Mouse (Mus musculus) cerebellum, adult 2 months (tissue): ENCODE measurements around the gene Aurkb. TPM values are rescaled to one million over a fixed set of nuclear protein-coding genes. Genes with fewer than 3 reads are reported as not detected.

Source experiments
- DNase-seq, 2 experiments: peaks; one replicate each; pipeline ENCODE4 v3.0.0; 2021
- H3K27ac ChIP-seq: fragments of 200-500 bp; 2 replicates; pipeline ENCODE4 v1.5.1; 2012; ENCODE audit warnings: low read length, control low read depth, inconsistent platforms; ENCODE audit not compliant: insufficient read depth
- H3K27me3 ChIP-seq: fragments of 200-500 bp; 2 replicates; pipeline ENCODE4 v1.6.1; 2012; ENCODE audit warnings: inconsistent platforms, mild to moderate bottlenecking, low read length, moderate library complexity; ENCODE audit not compliant: control insufficient read depth, insufficient read depth
- H3K4me1 ChIP-seq: fragments of 200-500 bp; 2 replicates; pipeline ENCODE4 v1.6.1; 2011; ENCODE audit warnings: low read length; ENCODE audit not compliant: control insufficient read depth, insufficient read depth
- H3K4me3 ChIP-seq: fragments of 200-500 bp; replicated peaks from 2 replicates; pipeline ENCODE3; 2011; ENCODE audit warnings: mild to moderate bottlenecking, low read depth, low read length, control low read depth; ENCODE audit not compliant: insufficient read depth
- CTCF ChIP-seq: fragments of 200-500 bp; IDR thresholded peaks from 2 replicates; pipeline ENCODE4 v1.5.1; 2011; ENCODE audit warnings: low read depth, mild to moderate bottlenecking, control low read depth, low read length, moderate library complexity, borderline replicate concordance; ENCODE audit not compliant: insufficient read depth
- POLR2A ChIP-seq: fragments of 200-500 bp; IDR thresholded peaks from 2 replicates; pipeline ENCODE4 v1.6.1; 2011; ENCODE audit warnings: low read length, control low read depth, borderline replicate concordance; ENCODE audit not compliant: insufficient read depth
- WGBS: fragments of 180-500 bp; shearing (Covaris S2); methylation state at CpG from one replicate; pipeline ENCODE4 v1.1.7; 2018; 5-methylcytosine and 5-hydroxymethylcytosine counted together
- polyA plus RNA-seq: library from polyadenylated mRNA; depleted of rRNA; stranded (reverse); fragments of >200 nt; gene quantifications from 2 replicates; pipeline ENCODE4 v1.2.3, GENCODE M21; 2012

Gene Aurkb
- polyA plus RNA-seq, 1 experiment: 0.51 TPM

DNA sequence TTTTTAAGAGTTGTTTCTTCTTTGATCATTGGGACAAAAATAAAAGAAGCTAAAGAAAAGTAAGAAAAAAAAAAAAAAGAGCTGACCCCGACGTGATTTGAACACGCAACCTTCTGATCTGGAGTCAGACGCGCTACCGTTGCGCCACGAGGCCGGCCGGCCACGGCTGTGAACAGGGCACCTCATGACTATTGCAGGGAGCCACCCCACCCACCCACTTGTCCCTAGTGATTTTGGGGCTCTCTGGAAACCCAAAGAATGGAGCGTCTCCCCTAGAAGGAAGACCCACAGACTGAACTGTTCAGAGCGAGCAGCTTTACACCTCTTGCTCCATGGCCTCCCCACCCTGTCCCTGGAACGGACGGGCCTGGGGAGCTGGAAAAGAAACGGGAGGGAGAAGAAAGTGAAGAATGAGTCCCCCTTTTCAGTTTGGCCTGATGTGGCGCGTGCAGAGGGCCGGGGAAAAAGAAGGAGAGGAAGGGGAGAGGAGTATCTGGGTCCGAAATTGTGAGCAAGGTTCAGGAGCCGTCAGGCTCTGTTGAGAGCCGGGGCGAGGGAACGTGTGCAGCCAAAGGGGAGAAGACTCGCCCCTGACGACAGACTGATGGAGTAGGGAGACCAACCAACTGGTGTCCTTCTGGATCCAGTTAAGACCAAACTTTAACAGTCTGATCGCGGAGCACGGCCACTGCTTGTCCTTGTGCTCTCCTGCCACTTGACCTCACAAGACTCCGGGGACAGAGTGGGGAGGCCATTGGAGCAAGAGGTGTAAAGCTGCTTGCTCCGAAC, 18.2 kb downstream of the Aurkb start:
- TF ChIP-seq POLR2A (0 out of 2 replicates have a peak, but pooled peaks have one; percentile 13), CTCF (no peak)
- Histone ChIP-seq H3K27ac (0 out of 2 replicates have a peak overlapping the region, but pooled peaks have one; percentile 2), H3K4me3 (peak overlapping the region; percentile 95), H3K27me3 (no peaks in the 10 kb centered on the region), H3K4me1 (peaks cover 4% of the 10 kb centered on the region; the same call in 1 of the 2 replicates)
- peak; percentile 71 to 86 for DNase-seq
- under 1% methylated on average over 31 of the region's 31 CpGs for WGBS

DNA sequence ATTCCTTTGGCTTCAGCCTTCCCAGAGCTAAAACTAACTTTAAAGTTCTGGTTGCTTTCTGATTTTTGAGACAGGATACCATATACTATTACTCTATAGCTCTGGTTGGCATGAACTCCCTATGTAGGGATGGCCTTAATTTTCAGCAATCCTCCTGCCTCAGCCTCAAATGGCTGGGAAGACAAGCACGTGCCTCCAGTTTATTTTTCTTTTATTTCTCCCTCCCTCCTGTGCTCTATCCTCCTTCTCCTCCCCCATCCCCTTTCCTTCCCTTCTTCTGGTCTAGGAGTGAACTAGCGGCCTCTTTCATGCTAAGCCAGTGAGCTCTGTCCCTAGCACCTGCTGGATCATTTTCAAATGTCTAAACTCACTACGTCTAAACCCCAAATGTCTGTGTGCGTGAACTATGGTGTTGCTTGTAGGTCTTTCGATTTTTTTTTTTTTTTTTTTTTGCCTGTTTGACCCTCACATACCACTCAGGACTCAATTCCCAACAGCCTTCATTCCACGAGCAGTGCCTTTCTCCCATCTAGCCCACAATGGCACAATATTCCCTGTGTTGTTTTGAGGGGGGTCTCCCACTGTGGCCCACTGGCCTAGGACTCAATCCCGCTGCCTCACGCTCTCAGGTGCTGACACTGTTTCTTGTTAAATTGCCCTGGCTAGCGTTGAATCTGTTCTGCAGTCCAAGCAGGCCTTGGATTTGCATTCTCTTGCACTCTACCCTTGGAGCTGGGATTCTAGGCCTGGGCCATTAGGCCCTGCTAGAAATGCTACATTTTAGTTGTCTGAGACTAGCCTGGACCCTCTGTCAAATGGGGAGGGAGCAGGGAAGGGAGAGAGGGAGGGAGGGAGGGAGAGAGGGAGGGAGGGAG, 19.0 kb downstream of the Aurkb start:
- no peak for DNase-seq
- peak overlapping the region; percentile 95 for H3K4me3 ChIP-seq
- TF ChIP-seq CTCF (no peak), POLR2A (no peak)
- H3K27me3 ChIP-seq: no peaks in the 10 kb centered on the region
- peaks cover 4% of the 10 kb centered on the region; the same call in 1 of the 2 replicates for H3K4me1 ChIP-seq
- WGBS: 67% methylated on average over 9 of the region's 9 CpGs
- H3K27ac ChIP-seq: no peak overlapping the region

DNA sequence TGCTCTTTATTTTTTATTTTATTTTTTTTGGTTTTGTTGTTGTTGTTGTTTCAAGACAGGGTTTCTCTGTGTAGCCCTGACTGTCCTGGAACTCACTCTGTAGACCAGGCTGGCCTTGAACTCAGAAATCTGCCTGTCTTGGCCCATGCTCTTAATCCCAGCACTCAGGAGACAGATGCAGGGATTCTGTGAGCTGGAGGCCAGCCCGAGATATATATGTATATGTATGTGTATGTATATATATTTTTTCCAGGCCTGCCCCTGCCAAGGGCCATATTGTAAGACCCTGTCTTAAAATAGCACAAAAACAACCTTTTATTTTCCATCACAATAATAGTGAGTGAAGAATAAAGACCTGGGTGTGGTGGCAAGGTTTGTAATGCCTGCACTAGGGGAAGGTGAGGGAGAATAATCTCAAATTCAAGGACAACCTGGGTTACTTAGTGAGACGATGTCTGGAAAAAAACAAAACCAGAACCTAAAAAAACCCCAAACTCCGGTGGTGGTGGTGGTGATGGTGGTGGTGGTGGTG, 20.0 kb downstream of the Aurkb start:
- Histone ChIP-seq H3K4me3 (no peak overlapping the region), H3K4me1 (peaks cover 4% of the 10 kb centered on the region; the same call in 1 of the 2 replicates), H3K27me3 (no peaks in the 10 kb centered on the region), H3K27ac (no peak overlapping the region)
- TF ChIP-seq POLR2A (no peak), CTCF (no peak)
- 64% methylated on average over 3 of the region's 3 CpGs for WGBS
- no peak for DNase-seq

DNA sequence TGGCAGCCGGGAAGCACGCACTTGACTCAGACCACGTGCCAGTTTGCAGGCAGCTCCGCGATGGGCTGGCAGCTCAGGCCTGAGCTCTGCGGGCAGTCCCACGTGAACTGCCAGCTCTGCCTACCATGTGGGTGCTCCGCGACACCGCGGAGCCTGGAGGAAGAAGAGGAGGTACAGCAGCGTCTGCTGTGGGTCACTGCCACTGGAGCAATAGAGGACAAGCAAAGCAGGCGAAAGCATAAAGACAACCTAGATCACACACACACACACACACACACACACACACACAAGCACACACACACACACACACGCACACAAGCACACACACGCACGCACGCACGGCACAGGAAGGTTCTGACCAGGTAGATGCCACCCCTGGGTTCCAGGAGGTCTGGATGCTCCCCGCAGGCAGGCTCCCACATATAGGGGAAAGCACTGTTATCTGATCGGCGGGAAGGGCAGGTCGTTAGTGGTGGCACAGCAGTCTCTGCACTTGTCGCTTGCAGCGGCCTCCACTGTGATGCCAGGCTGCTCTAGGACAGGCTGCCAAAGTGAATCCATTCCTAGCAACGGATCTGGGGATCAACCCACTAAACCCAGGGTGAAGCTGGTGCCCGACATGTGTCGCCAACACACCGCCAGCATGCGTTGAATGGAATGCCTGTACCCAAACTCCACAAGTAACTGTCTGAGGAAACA, 20.9 kb downstream of the Aurkb start:
- TF ChIP-seq CTCF (0 out of 2 replicates have a peak, but pooled peaks have one; percentile 4), POLR2A (peak; percentile 31; the same call in 1 of the 2 replicates)
- Histone ChIP-seq H3K4me1 (no peaks in the 10 kb centered on the region; the same call in 1 of the 2 replicates), H3K4me3 (peak overlapping the region; percentile 82), H3K27ac (peak overlapping the region; percentile 80), H3K27me3 (no peaks in the 10 kb centered on the region)
- 1% methylated on average over 29 of the region's 29 CpGs for WGBS
- peak; percentile 73 to 76 for DNase-seq

DNA sequence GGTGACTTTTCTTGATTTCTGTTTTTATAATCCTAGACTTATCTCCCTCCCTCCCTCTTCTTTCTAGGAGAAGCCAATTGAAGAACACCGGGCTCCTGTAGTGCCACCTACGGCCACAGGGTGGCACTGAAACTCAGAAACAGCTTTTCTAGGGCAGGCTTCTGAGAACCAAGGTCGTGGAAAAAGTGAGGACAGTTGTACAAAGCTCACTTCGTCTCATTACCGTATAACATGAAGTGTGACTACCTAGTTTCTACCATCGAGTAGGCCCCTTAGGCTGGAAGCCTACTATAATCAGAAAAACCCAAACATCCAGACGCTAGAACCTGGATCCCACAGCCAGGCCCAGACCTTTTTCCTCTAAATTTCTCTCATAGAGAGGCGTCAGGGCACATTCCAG, 21.5 kb downstream of the Aurkb start:
- DNase-seq: peak; percentile 90 to 94
- Histone ChIP-seq H3K27ac (peak overlapping the region; percentile 20; the same call in 1 of the 2 replicates), H3K27me3 (no peaks in the 10 kb centered on the region), H3K4me1 (no peaks in the 10 kb centered on the region; the same call in 1 of the 2 replicates), H3K4me3 (peak overlapping the region; percentile 82)
- TF ChIP-seq POLR2A (no peak), CTCF (peak; percentile 79)
- WGBS: 8% methylated on average over 8 of the region's 8 CpGs

DNA sequence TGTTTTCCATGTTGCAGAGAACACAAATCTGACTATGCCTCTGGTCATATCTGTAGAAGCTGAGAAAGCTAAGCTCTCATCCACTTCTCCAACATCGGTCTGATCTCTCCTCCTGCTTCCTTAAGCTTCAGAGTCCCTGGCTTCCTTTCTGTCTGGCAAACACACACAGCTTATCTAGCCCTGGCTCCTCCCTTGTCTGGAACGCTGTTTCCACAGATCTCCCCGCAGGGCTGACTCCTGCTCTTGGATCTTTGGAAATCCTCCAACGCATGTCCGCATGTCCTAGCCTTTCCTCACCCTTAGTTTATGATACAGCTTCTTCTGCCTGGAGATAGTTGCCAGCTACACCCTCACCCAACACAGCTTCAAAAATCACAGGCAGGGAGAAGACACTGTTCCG, 22.2 kb downstream of the Aurkb start:
- no peaks in the 10 kb centered on the region; the same call in 1 of the 2 replicates for H3K4me1 ChIP-seq
- no peak for TF ChIP-seq POLR2A
- TF ChIP-seq CTCF: no peak
- H3K27ac ChIP-seq: no peak overlapping the region
- DNase-seq: no peak
- WGBS: 27% methylated on average over 6 of the region's 6 CpGs
- no peak overlapping the region for H3K4me3 ChIP-seq
- no peaks in the 10 kb centered on the region for H3K27me3 ChIP-seq

DNA sequence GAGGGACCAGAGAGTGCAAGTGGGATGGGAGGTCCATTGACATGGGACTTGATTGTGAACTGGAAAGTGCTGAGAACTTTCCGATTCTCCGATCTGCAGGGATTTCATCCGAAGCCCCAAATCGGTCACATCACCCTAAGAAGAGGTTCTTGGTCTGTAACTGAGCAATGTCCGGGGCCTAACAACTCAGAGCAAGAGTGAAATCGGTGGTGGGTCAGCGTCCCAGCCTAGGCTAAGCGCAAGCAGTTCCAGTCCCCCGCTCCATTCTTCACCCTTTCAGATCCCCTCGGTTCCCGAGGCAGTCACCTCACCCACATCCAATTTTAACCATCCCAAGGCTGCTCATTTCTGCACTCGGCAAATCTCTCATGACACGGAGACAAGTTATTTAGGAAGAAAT, 24.6 kb downstream of the Aurkb start:
- TF ChIP-seq POLR2A (no peak), CTCF (no peak)
- H3K27me3 ChIP-seq: no peaks in the 10 kb centered on the region
- under 1% methylated on average over 13 of the region's 13 CpGs for WGBS
- peak overlapping the region; percentile 56 for H3K27ac ChIP-seq
- no peak for DNase-seq
- H3K4me3 ChIP-seq: peak overlapping the region; percentile 69
- no peaks in the 10 kb centered on the region; the same call in 1 of the 2 replicates for H3K4me1 ChIP-seq
